Mouse (Mus musculus) heart, embryonic 12.5 days (tissue): ENCODE data around the gene Rnf6. TPM values are rescaled to one million over a fixed set of nuclear protein-coding genes. Genes with fewer than 3 reads are reported as not detected.

Source experiments
- polyA plus RNA-seq: library from polyadenylated mRNA; unstranded; fragments of >200 nt; fragmentation: Nextera tagmentation; extraction: Ambion mirVana; gene quantifications from 2 replicates; pipeline ENCODE4 v1.2.1, GENCODE M21; 2016

Gene Rnf6
- polyA plus RNA-seq, 1 experiment from 2014 or later = 36.6 TPM

Other genes with a start within 250 kb of the Rnf6 start
- gene Cyp3a25, start 211.9 kb downstream of the Rnf6 start, polyA plus RNA-seq = not detected in 2 replicates
- gene Cyp3a59, start 142.3 kb downstream of the Rnf6 start, polyA plus RNA-seq = not detected in 2 replicates
- gene Gm5565, start 61.0 kb downstream of the Rnf6 start, polyA plus RNA-seq = not detected in 2 replicates
- not detected in 2 replicates for gene Gm6309, start 50.8 kb downstream of the Rnf6 start, polyA plus RNA-seq
- not detected in 2 replicates for gene 1700001J03Rik, start 36.3 kb downstream of the Rnf6 start, polyA plus RNA-seq
- gene Cdk8, start 9.7 kb upstream of the Rnf6 start, polyA plus RNA-seq = 16.6 and 17.3 TPM in 2 replicates
- gene Wasf3, start 163.4 kb upstream of the Rnf6 start, polyA plus RNA-seq = 0.31 and 0.32 TPM in 2 replicates